Mouse (Mus musculus): ENCODE data around the gene Rgs19.

Gene Rgs19

GRCm38 (mm10) chr2:181683381-181683780 is 10.4 kb downstream of the Rgs19 start:
- DNase-seq (ENCODE audit: low spot score), result no peak

GRCm38 (mm10) chr2:181681978-181682377 is 11.8 kb downstream of the Rgs19 start:
- DNase-seq (ENCODE audit: low spot score), result no peak

- DNase-seq (ENCODE audit: low spot score), result no peak
Observed at GRCm38 (mm10) chr2:181680716-181681117, 13.1 kb downstream of the Rgs19 start.

- peak; percentile 86 for DNase-seq (ENCODE audit: low spot score)
Observed at GRCm38 (mm10) chr2:181679951-181680715, 13.6 kb downstream of the Rgs19 start, which contains the start of gene Tcea2. Tcea2 (plus strand) TSS chr2:181680310.

- DNase-seq (ENCODE audit: low spot score), result peak; percentile 67
Observed at GRCm38 (mm10) chr2:181678780-181679179, 15.0 kb downstream of the Rgs19 start.

GRCm38 (mm10) chr2:181677755-181678098 is 16.1 kb downstream of the Rgs19 start:
- no peak for DNase-seq (ENCODE audit: low spot score)

GRCm38 (mm10) chr2:181677096-181677754 is 16.6 kb downstream of the Rgs19 start:
- DNase-seq (ENCODE audit: low spot score), result no peak

GRCm38 (mm10) chr2:181676424-181676823 is 17.4 kb downstream of the Rgs19 start:
- DNase-seq (ENCODE audit: low spot score), result no peak

- DNase-seq (ENCODE audit: low spot score), result peak; percentile 80
Observed at GRCm38 (mm10) chr2:181675454-181675853, 18.3 kb downstream of the Rgs19 start.

- no peak for DNase-seq (ENCODE audit: low spot score)
Observed at GRCm38 (mm10) chr2:181674934-181675333, 18.8 kb downstream of the Rgs19 start.

- peak; percentile 72 for DNase-seq (ENCODE audit: low spot score)
Observed at GRCm38 (mm10) chr2:181673501-181673900, 20.3 kb downstream of the Rgs19 start.

GRCm38 (mm10) chr2:181671984-181672383 is 21.8 kb downstream of the Rgs19 start:
- DNase-seq (ENCODE audit: low spot score), result no peak

GRCm38 (mm10) chr2:181671326-181671725 is 22.5 kb downstream of the Rgs19 start, which contains the start of gene Sox18:
Sox18 (minus strand) TSS chr2:181671640.
- no peak for DNase-seq (ENCODE audit: low spot score)

GRCm38 (mm10) chr2:181670913-181671311 is 22.9 kb downstream of the Rgs19 start:
- no peak for DNase-seq (ENCODE audit: low spot score)

GRCm38 (mm10) chr2:181670285-181670912 is 23.4 kb downstream of the Rgs19 start:
- no peak for DNase-seq (ENCODE audit: low spot score)

GRCm38 (mm10) chr2:181663298-181663630 is 30.5 kb downstream of the Rgs19 start:
- DNase-seq (ENCODE audit: low spot score), result no peak

- no peak for DNase-seq (ENCODE audit: low spot score)
Observed at GRCm38 (mm10) chr2:181662620-181663297, 31.0 kb downstream of the Rgs19 start.

GRCm38 (mm10) chr2:181659609-181660055 is 34.1 kb downstream of the Rgs19 start:
- peak; percentile 65 for DNase-seq (ENCODE audit: low spot score)

- peak; percentile 58 for DNase-seq (ENCODE audit: low spot score)
Observed at GRCm38 (mm10) chr2:181658930-181659555, 34.7 kb downstream of the Rgs19 start.

- no peak for DNase-seq (ENCODE audit: low spot score)
Observed at GRCm38 (mm10) chr2:181658528-181658927, 35.2 kb downstream of the Rgs19 start.

- DNase-seq (ENCODE audit: low spot score), result no peak
Observed at GRCm38 (mm10) chr2:181657441-181657840, 36.3 kb downstream of the Rgs19 start.

- no peak for DNase-seq (ENCODE audit: low spot score)
Observed at GRCm38 (mm10) chr2:181656734-181657133, 37.0 kb downstream of the Rgs19 start, which contains the start of gene Gm29797. Gm29797 (plus strand) TSS chr2:181657034.

Data from testis, postnatal 14 days (tissue).